Mouse (Mus musculus) kidney, adult 2 months (tissue): Measurements from ENCODE around the gene Cdkn1a.
A peak's percentile ranks its signal among the peaks of the same experiment; 100 is the strongest.

Source experiments
- CTCF ChIP-seq: fragments of 200-500 bp; conservative IDR thresholded peaks from 2 replicates; pipeline ENCODE4 v1.5.1; 2011; ENCODE audit warnings: low read depth, mild to moderate bottlenecking, control low read depth, low read length, moderate library complexity, mixed read lengths; ENCODE audit not compliant: insufficient read depth, insufficient read length
- POLR2A ChIP-seq: fragments of 200-500 bp; IDR thresholded peaks from one replicate; pipeline ENCODE4 v1.6.1; 2011; ENCODE audit warnings: low read depth, low read length, control low read depth

DNA sequence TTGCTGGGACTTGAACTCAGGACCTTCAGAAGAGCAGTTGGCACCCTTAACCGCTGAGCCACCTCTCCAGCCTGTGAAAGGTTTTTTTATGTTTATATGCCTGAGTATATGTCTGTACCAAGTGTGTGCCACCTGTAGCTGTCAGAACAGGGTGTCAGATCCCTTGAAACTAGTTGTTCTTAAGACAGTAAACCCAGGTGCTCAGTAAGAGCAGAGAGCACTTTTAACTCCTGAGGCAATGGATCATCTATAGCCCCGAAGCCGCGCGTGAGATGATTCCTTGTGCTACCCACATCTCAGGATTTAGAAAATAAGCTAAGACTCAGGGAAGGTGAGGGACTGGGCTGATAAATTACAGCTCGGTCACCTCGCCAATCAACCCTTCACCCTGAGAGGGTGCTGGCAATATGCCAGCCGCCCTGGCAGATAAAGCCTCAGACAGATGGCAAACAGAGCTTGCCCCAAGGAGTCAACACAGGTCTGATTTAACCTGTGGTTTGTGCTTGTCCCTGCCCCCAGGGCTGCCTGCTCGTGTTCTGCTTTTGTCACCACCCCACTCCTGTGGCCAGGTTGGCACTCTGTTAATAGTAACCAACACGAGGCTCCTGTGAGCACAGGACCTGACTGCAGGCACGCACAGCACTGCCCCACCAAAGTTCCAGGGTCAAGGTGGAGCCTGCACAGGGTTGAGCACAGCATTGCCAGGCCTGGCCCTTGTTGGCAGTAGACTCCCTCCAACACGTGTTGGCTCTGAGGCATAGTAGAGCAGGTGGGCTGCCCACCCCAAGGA lies 44.8 kb upstream of the Cdkn1a start:
- no peak for TF ChIP-seq POLR2A
- TF ChIP-seq CTCF, result 0 out of 2 replicates have a peak, but pooled peaks have one; percentile 1
